Mouse (Mus musculus): ENCODE results near the gene Mical3.

Gene Mical3

GRCm38 (mm10) chr6:120956259-120957161 is 174.3 kb downstream of the Mical3 start:
- no peak for DNase-seq

- DNase-seq = peak; percentile 37 to 43
Measured at GRCm38 (mm10) chr6:120955215-120955614, 175.6 kb downstream of the Mical3 start.

- no peak for DNase-seq
Measured at GRCm38 (mm10) chr6:120954241-120954640, 176.6 kb downstream of the Mical3 start.

- no peak for DNase-seq
Measured at GRCm38 (mm10) chr6:120952475-120952874, 178.3 kb downstream of the Mical3 start.

- no peak for DNase-seq
Measured at GRCm38 (mm10) chr6:120951311-120951710, 179.5 kb downstream of the Mical3 start.

GRCm38 (mm10) chr6:120945510-120945909 is 185.3 kb downstream of the Mical3 start:
- DNase-seq = no peak

- no peak for DNase-seq
Measured at GRCm38 (mm10) chr6:120943964-120944363, 186.8 kb downstream of the Mical3 start.

GRCm38 (mm10) chr6:120943551-120943950 is 187.2 kb downstream of the Mical3 start:
- no peak for DNase-seq

- no peak for DNase-seq
Measured at GRCm38 (mm10) chr6:120943079-120943478, 187.7 kb downstream of the Mical3 start.

- DNase-seq = no peak
Measured at GRCm38 (mm10) chr6:120941575-120941974, 189.2 kb downstream of the Mical3 start.

- no peak for DNase-seq
Measured at GRCm38 (mm10) chr6:120941084-120941481, 189.7 kb downstream of the Mical3 start.

GRCm38 (mm10) chr6:120940446-120941083 is 190.2 kb downstream of the Mical3 start:
- no peak for DNase-seq

- no peak for DNase-seq
Measured at GRCm38 (mm10) chr6:120939783-120940182, 191.0 kb downstream of the Mical3 start.

GRCm38 (mm10) chr6:120938763-120939450 is 191.9 kb downstream of the Mical3 start:
- DNase-seq = no peak

- DNase-seq = no peak
Measured at GRCm38 (mm10) chr6:120937999-120938608, 192.7 kb downstream of the Mical3 start.

GRCm38 (mm10) chr6:120937104-120937617 is 193.6 kb downstream of the Mical3 start:
- DNase-seq = no peak

GRCm38 (mm10) chr6:120934176-120934575 is 196.6 kb downstream of the Mical3 start:
- DNase-seq = no peak

GRCm38 (mm10) chr6:120933670-120934069 is 197.1 kb downstream of the Mical3 start:
- DNase-seq = no peak

GRCm38 (mm10) chr6:120932597-120932996 is 198.2 kb downstream of the Mical3 start:
- no peak for DNase-seq

- no peak for DNase-seq
Measured at GRCm38 (mm10) chr6:120930450-120931306, 200.1 kb downstream of the Mical3 start.

- DNase-seq = no peak
Measured at GRCm38 (mm10) chr6:120929421-120929820, 201.4 kb downstream of the Mical3 start.

GRCm38 (mm10) chr6:120927765-120928164 is 203.0 kb downstream of the Mical3 start:
- DNase-seq = peak; percentile 35 to 62

Data from lung, adult 18-20 months (tissue).